Mouse (Mus musculus) forebrain, embryonic 16.5 days (tissue): ENCODE results near the gene Syngap1. TPM values are rescaled to one million over a fixed set of nuclear protein-coding genes. Genes with fewer than 3 reads are reported as not detected.
A peak's percentile ranks its signal among the peaks of the same experiment; 100 is the strongest.

ENCODE experiments used
- ATAC-seq: fragments of 200-750 bp; cut with Nextera tagmentation; 2 replicates; pipeline ENCODE4 v1.8.0; 2017; ENCODE audit warnings: mild to moderate bottlenecking, moderate library complexity
- H3K27ac ChIP-seq: fragments of 300-500 bp; sonication (generic); 2 replicates; pipeline ENCODE4 v1.5.1; 2014; ENCODE audit warnings: low read length, control low read depth
- H3K27me3 ChIP-seq: fragments of 300-500 bp; sonication (generic); replicated peaks from 2 replicates; pipeline ENCODE4 v1.6.1; 2014; ENCODE audit warnings: low read length; ENCODE audit not compliant: control insufficient read depth, insufficient read depth
- H3K36me3 ChIP-seq: fragments of 300-500 bp; sonication (generic); 2 replicates; pipeline ENCODE4 v1.6.1; 2014; ENCODE audit not compliant: control insufficient read depth, insufficient read depth
- H3K4me1 ChIP-seq: fragments of 300-500 bp; sonication (generic); replicated peaks from 2 replicates; pipeline ENCODE4 v1.6.1; 2014; ENCODE audit warnings: low read length; ENCODE audit not compliant: control insufficient read depth, insufficient read depth
- H3K4me2 ChIP-seq: fragments of 300-500 bp; sonication (generic); 2 replicates; pipeline ENCODE4 v1.6.1; 2014; ENCODE audit warnings: mild to moderate bottlenecking, low read length, control low read depth
- H3K4me3 ChIP-seq: fragments of 300-500 bp; sonication (generic); replicated peaks from 2 replicates; pipeline ENCODE4 v1.5.1; 2014; ENCODE audit warnings: mild to moderate bottlenecking, low read length, control low read depth
- H3K9ac ChIP-seq: fragments of 300-500 bp; sonication (generic); replicated peaks from 2 replicates; pipeline ENCODE4 v1.6.1; 2014; ENCODE audit warnings: low read depth, low read length, control low read depth
- H3K9me3 ChIP-seq: fragments of 300-500 bp; sonication (generic); 2 replicates; pipeline ENCODE4 v1.6.1; 2016; ENCODE audit warnings: low read length; ENCODE audit not compliant: control insufficient read depth
- WGBS: fragments of 180-500 bp; shearing (Covaris S2); extraction: QIAGEN DNeasy Blood & Tissue Kit; methylation state at CpG from one replicate; pipeline ENCODE4 v1.1.7; 2014; 5-methylcytosine and 5-hydroxymethylcytosine counted together
- polyA plus RNA-seq: library from polyadenylated mRNA; unstranded; fragments of >200 nt; fragmentation: Nextera tagmentation; extraction: Ambion mirVana; gene quantifications from 2 replicates; pipeline ENCODE4 v1.2.1, GENCODE M21; 2015

Syngap1 gene
- polyA plus RNA-seq, 1 experiment from 2014 or later = 5.4 TPM

- Histone ChIP-seq H3K9me3 (no peaks in the 10 kb centered on the region), H3K4me3 (peak overlapping the region; percentile 57), H3K27ac (peak overlapping the region; percentile 96), H3K36me3 (no peaks in the 10 kb centered on the region), H3K9ac (peak overlapping the region; percentile 62), H3K4me2 (peak overlapping the region; percentile 66), H3K4me1 (peaks cover 67% of the 10 kb centered on the region), H3K27me3 (no peaks in the 10 kb centered on the region)
- no peak for ATAC-seq
- 6% methylated on average over 4 of the region's 4 CpGs for WGBS
Measured at GRCm38 (mm10) chr17:26941841-26942570, 953 bp downstream of the Syngap1 start.

- no peak for ATAC-seq
- H3K27me3 ChIP-seq = no peaks in the 10 kb centered on the region
- peak overlapping the region; percentile 41 for H3K4me3 ChIP-seq
- WGBS = 22% methylated on average over 13 of the region's 13 CpGs
- peaks cover 70% of the 10 kb centered on the region for H3K4me1 ChIP-seq
- H3K4me2 ChIP-seq = peak overlapping the region; percentile 66
- no peaks in the 10 kb centered on the region for H3K9me3 ChIP-seq
- peak overlapping the region; percentile 86 for H3K27ac ChIP-seq
- no peaks in the 10 kb centered on the region for H3K36me3 ChIP-seq
- peak overlapping the region; percentile 66 for H3K9ac ChIP-seq
Measured at GRCm38 (mm10) chr17:26945824-26946495, 4.9 kb downstream of the Syngap1 start.

- ATAC-seq = peak; percentile 27
- H3K9me3 ChIP-seq = no peaks in the 10 kb centered on the region
- peak overlapping the region; percentile 66 for H3K4me2 ChIP-seq
- peak overlapping the region; percentile 66 for H3K9ac ChIP-seq
- H3K27ac ChIP-seq = peak overlapping the region; percentile 86
- WGBS = under 1% methylated on average over 37 of the region's 37 CpGs
- H3K27me3 ChIP-seq = no peaks in the 10 kb centered on the region
- H3K36me3 ChIP-seq = no peaks in the 10 kb centered on the region
- H3K4me3 ChIP-seq = peak overlapping the region; percentile 41
- H3K4me1 ChIP-seq = peaks cover 75% of the 10 kb centered on the region
Measured at GRCm38 (mm10) chr17:26946567-26946966, 5.5 kb downstream of the Syngap1 start.

- Histone ChIP-seq H3K27me3 (no peaks in the 10 kb centered on the region), H3K4me3 (peak overlapping the region; percentile 41), H3K9ac (peak overlapping the region; percentile 20; the same call in 1 of the 2 replicates), H3K4me2 (peak overlapping the region; percentile 66), H3K9me3 (no peaks in the 10 kb centered on the region), H3K4me1 (peaks cover 79% of the 10 kb centered on the region), H3K36me3 (no peaks in the 10 kb centered on the region), H3K27ac (peak overlapping the region; percentile 86)
- 25% methylated on average over 12 of the region's 12 CpGs for WGBS
- peak; percentile 5; the same call in 1 of the 2 replicates for ATAC-seq
Measured at GRCm38 (mm10) chr17:26947231-26948100, 6.4 kb downstream of the Syngap1 start.

- H3K9ac ChIP-seq = peak overlapping the region; percentile 76
- peaks cover 2% of the 10 kb centered on the region; the same call in 1 of the 2 replicates for H3K36me3 ChIP-seq
- H3K27ac ChIP-seq = peak overlapping the region; percentile 80
- H3K4me3 ChIP-seq = peak overlapping the region; percentile 64
- no peaks in the 10 kb centered on the region for H3K27me3 ChIP-seq
- no peaks in the 10 kb centered on the region for H3K9me3 ChIP-seq
- H3K4me1 ChIP-seq = peaks cover 84% of the 10 kb centered on the region
- 0% methylated on average over 39 of the region's 87 CpGs for WGBS
- H3K4me2 ChIP-seq = peak overlapping the region; percentile 75
- ATAC-seq = peak; percentile 9; the same call in 1 of the 2 replicates
Measured at GRCm38 (mm10) chr17:26948316-26949050, 7.4 kb downstream of the Syngap1 start.

- peaks cover 86% of the 10 kb centered on the region for H3K4me1 ChIP-seq
- peaks cover 2% of the 10 kb centered on the region; the same call in 1 of the 2 replicates for H3K36me3 ChIP-seq
- peak overlapping the region; percentile 75 for H3K4me2 ChIP-seq
- no peaks in the 10 kb centered on the region for H3K9me3 ChIP-seq
- no peaks in the 10 kb centered on the region for H3K27me3 ChIP-seq
- ATAC-seq = no peak
- peak overlapping the region; percentile 76 for H3K9ac ChIP-seq
- WGBS = 8% methylated on average over 13 of the region's 14 CpGs
- H3K27ac ChIP-seq = peak overlapping the region; percentile 80
- peak overlapping the region; percentile 64 for H3K4me3 ChIP-seq
Measured at GRCm38 (mm10) chr17:26949051-26949577, 8.1 kb downstream of the Syngap1 start.

GRCm38 (mm10) chr17:26949866-26950265 is 8.8 kb downstream of the Syngap1 start:
- ATAC-seq = no peak
- no peaks in the 10 kb centered on the region for H3K9me3 ChIP-seq
- H3K27ac ChIP-seq = peak overlapping the region; percentile 52; the same call in 1 of the 2 replicates
- H3K4me3 ChIP-seq = peak overlapping the region; percentile 64
- 37% methylated on average over 5 of the region's 5 CpGs for WGBS
- peak overlapping the region; percentile 75 for H3K4me2 ChIP-seq
- H3K36me3 ChIP-seq = peaks cover 2% of the 10 kb centered on the region; the same call in 1 of the 2 replicates
- H3K9ac ChIP-seq = peak overlapping the region; percentile 20; the same call in 1 of the 2 replicates
- H3K4me1 ChIP-seq = peaks cover 81% of the 10 kb centered on the region
- H3K27me3 ChIP-seq = no peaks in the 10 kb centered on the region

- Histone ChIP-seq H3K9ac (peak overlapping the region; percentile 52), H3K36me3 (peaks cover 7% of the 10 kb centered on the region), H3K4me1 (peaks cover 72% of the 10 kb centered on the region), H3K27ac (peak overlapping the region; percentile 59), H3K4me3 (peak overlapping the region; percentile 41), H3K27me3 (no peaks in the 10 kb centered on the region), H3K9me3 (no peaks in the 10 kb centered on the region), H3K4me2 (peak overlapping the region; percentile 75)
- ATAC-seq = no peak
- 24% methylated on average over 7 of the region's 7 CpGs for WGBS
Measured at GRCm38 (mm10) chr17:26950560-26951288, 9.7 kb downstream of the Syngap1 start.
